Mouse (Mus musculus) lung, adult 2 months (tissue): ENCODE measurements around the gene Olfr160.

Source experiments
- CTCF ChIP-seq: fragments of 200-500 bp; IDR thresholded peaks from 2 replicates; pipeline ENCODE4 v1.5.1; 2011; ENCODE audit warnings: mild to moderate bottlenecking, low read length, control low read depth; ENCODE audit not compliant: insufficient read depth
- POLR2A ChIP-seq: fragments of 200-500 bp; IDR thresholded peaks from 2 replicates; pipeline ENCODE4 v1.6.1; 2011; ENCODE audit warnings: low read depth, mild to moderate bottlenecking, control low read depth, low read length, borderline replicate concordance; ENCODE audit errors: extremely low read depth

- no peak for TF ChIP-seq CTCF
- no peak for TF ChIP-seq POLR2A
These were observed 40.8 kb downstream of the Olfr160 start for GRCm38 (mm10) chr9:37675287-37675686.
